Mouse (Mus musculus) forebrain, embryonic 14.5 days (tissue): ENCODE data around the gene Yy2. TPM values are rescaled to one million over a fixed set of nuclear protein-coding genes. Genes with fewer than 3 reads are reported as not detected.

Experiments
- ATAC-seq: fragments of 200-750 bp; cut with Nextera tagmentation; 2 replicates; pipeline ENCODE4 v1.8.0; 2017; ENCODE audit warnings: mild to moderate bottlenecking, moderate library complexity
- DNase-seq: peaks from one replicate; pipeline ENCODE4 v3.0.0-alpha.2; 2015; ENCODE audit warnings: low spot score
- H3K27ac ChIP-seq: fragments of 300-500 bp; sonication (generic); 2 replicates; pipeline ENCODE4 v1.5.1; 2014; ENCODE audit warnings: low read depth, mild to moderate bottlenecking, control low read depth, low read length, moderate library complexity
- H3K27me3 ChIP-seq: fragments of 300-500 bp; sonication (generic); replicated peaks from 2 replicates; pipeline ENCODE4 v1.6.1; 2014; ENCODE audit warnings: low read length, control low read depth, mixed read lengths; ENCODE audit not compliant: control insufficient read depth, insufficient read depth
- H3K36me3 ChIP-seq: fragments of 300-500 bp; sonication (generic); 2 replicates; pipeline ENCODE4 v1.6.1; 2014; ENCODE audit warnings: low read length, control low read depth; ENCODE audit not compliant: control insufficient read depth, insufficient read depth
- H3K4me1 ChIP-seq: fragments of 300-500 bp; sonication (generic); 2 replicates; pipeline ENCODE4 v1.6.1; 2014; ENCODE audit warnings: antibody characterized with exemption, low read length, control low read depth; ENCODE audit not compliant: control insufficient read depth, insufficient read depth
- H3K4me2 ChIP-seq: fragments of 300-500 bp; sonication (generic); 2 replicates; pipeline ENCODE4 v1.6.1; 2014; ENCODE audit warnings: mild to moderate bottlenecking, control low read depth, low read length
- H3K4me3 ChIP-seq: fragments of 300-500 bp; sonication (generic); 2 replicates; pipeline ENCODE4 v1.5.1; 2014; ENCODE audit warnings: low read depth, low read length, control low read depth
- H3K9ac ChIP-seq: fragments of 300-500 bp; sonication (generic); 2 replicates; pipeline ENCODE4 v1.6.1; 2014; ENCODE audit warnings: mild to moderate bottlenecking, low read length, control low read depth, moderate library complexity
- H3K9me3 ChIP-seq: fragments of 300-500 bp; sonication (generic); replicated peaks from 2 replicates; pipeline ENCODE4 v1.6.1; 2016; ENCODE audit warnings: low read length, control low read depth, mixed read lengths; ENCODE audit not compliant: control insufficient read depth
- WGBS: fragments of 180-500 bp; shearing (Covaris S2); extraction: QIAGEN DNeasy Blood & Tissue Kit; methylation state at CpG from one replicate; pipeline ENCODE4 v1.1.7; 2014; 5-methylcytosine and 5-hydroxymethylcytosine counted together
- polyA plus RNA-seq: library from polyadenylated mRNA; unstranded; fragments of >200 nt; fragmentation: Nextera tagmentation; extraction: Ambion mirVana; gene quantifications from 2 replicates; pipeline ENCODE4 v1.2.1, GENCODE M21; 2014

Yy2 gene
- polyA plus RNA-seq, 1 experiment from 2014 or later, result 2.7 TPM

DNA sequence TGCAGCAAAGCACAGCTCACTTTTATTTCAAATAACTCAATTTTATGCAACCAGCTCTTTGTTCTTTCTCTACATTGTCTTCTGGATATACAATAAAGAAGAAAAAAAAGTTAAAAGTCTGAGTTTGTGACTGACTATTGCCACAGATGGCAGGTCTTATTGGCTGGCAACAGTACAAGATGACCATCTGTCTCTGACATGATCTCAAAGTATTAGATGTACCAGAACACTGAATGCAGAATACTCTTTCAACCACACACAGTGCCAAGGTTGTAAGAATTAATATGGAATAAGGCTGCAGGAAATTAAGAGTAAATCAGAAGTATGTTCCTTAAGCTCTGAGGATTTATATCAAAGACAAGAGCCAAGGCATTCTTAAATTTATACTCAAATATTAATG lies 17.6 kb upstream of the Yy2 start:
- no peak overlapping the region for H3K9ac ChIP-seq
- no peaks in the 10 kb centered on the region for H3K27me3 ChIP-seq
- DNase-seq (peak; percentile 39), ATAC-seq (peak; percentile 78)
- no peaks in the 10 kb centered on the region for H3K4me1 ChIP-seq
- no peaks in the 10 kb centered on the region for H3K9me3 ChIP-seq
- no peak overlapping the region for H3K4me3 ChIP-seq
- peak overlapping the region; percentile 33 for H3K27ac ChIP-seq
- H3K4me2 ChIP-seq, result no peak overlapping the region
- no peaks in the 10 kb centered on the region for H3K36me3 ChIP-seq

DNA sequence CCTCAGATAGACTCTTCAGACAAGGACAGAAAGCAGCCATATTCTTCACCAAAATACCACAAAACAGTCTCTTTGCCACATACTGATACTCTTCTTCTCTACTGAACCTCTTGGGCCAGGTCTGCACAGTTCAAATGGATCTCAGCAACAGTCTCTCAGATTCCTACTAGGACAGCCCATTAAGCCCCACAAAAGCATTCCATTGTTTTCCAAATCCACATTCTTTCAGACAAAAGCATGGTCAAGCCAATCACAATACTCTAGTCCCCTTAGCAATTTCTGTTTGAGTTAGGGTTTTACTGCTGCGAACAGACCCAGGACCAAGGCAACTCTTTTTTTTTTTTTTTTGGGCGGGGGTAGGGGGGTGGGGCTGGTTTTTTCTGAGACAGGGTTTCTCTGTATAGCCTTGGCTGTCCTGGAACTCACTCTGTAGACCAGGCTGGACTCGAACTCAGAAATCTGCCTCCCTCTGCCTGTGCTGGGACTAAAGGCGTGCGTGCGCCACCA lies 10.4 kb upstream of the Yy2 start:
- no peak for DNase-seq
- 71% methylated on average over 6 of the region's 6 CpGs for WGBS

GRCm38 (mm10) chrX:157574683-157575082 lies 5.9 kb upstream of the Yy2 start:
- WGBS, result 84% methylated on average over 2 of the region's 2 CpGs
- Histone ChIP-seq H3K9ac (no peak overlapping the region), H3K4me3 (no peak overlapping the region), H3K27me3 (no peaks in the 10 kb centered on the region), H3K9me3 (no peaks in the 10 kb centered on the region), H3K27ac (no peak overlapping the region), H3K4me1 (no peaks in the 10 kb centered on the region), H3K4me2 (no peak overlapping the region), H3K36me3 (no peaks in the 10 kb centered on the region; the same call in 1 of the 2 replicates)
- DNase-seq (no peak), ATAC-seq (no peak)

More for the DNA sequence above, 10.4 kb upstream of the Yy2 start:
- H3K4me2 ChIP-seq, result no peak overlapping the region
- H3K9ac ChIP-seq, result no peak overlapping the region
- no peaks in the 10 kb centered on the region for H3K9me3 ChIP-seq
- ATAC-seq, result no peak
- H3K27ac ChIP-seq, result no peak overlapping the region
- H3K27me3 ChIP-seq, result no peaks in the 10 kb centered on the region
- H3K4me3 ChIP-seq, result no peak overlapping the region
- no peaks in the 10 kb centered on the region for H3K4me1 ChIP-seq
- no peaks in the 10 kb centered on the region for H3K36me3 ChIP-seq

GRCm38 (mm10) chrX:157563794-157564193 lies 5.0 kb downstream of the Yy2 start:
- Histone ChIP-seq H3K4me3 (no peak overlapping the region), H3K9me3 (no peaks in the 10 kb centered on the region), H3K27me3 (no peaks in the 10 kb centered on the region), H3K27ac (no peak overlapping the region), H3K9ac (no peak overlapping the region), H3K4me1 (no peaks in the 10 kb centered on the region), H3K36me3 (peaks cover 12% of the 10 kb centered on the region), H3K4me2 (no peak overlapping the region)
- no peak for DNase-seq
- WGBS, result 80% methylated on average over 10 of the region's 10 CpGs
- ATAC-seq, result no peak

GRCm38 (mm10) chrX:157547082-157547481 lies 21.7 kb downstream of the Yy2 start:
- 27% methylated on average over 3 of the region's 3 CpGs for WGBS
- H3K36me3 ChIP-seq, result no peaks in the 10 kb centered on the region
- H3K27ac ChIP-seq, result no peak overlapping the region
- ATAC-seq (peak; percentile 71), DNase-seq (peak; percentile 37)
- H3K4me3 ChIP-seq, result no peak overlapping the region
- H3K27me3 ChIP-seq, result no peaks in the 10 kb centered on the region
- H3K9ac ChIP-seq, result no peak overlapping the region
- no peaks in the 10 kb centered on the region for H3K9me3 ChIP-seq
- H3K4me2 ChIP-seq, result no peak overlapping the region
- no peaks in the 10 kb centered on the region for H3K4me1 ChIP-seq

Other genes with a start within 250 kb of the Yy2 start
- 0.11 and 0.27 TPM in 2 replicates for gene Phex, start 153.7 kb downstream of the Yy2 start, polyA plus RNA-seq
- gene Sms, start 76.7 kb downstream of the Yy2 start, polyA plus RNA-seq, result 102 and 111 TPM in 2 replicates
- gene Mbtps2, start 29.7 kb upstream of the Yy2 start, polyA plus RNA-seq, result 27.9 and 30.6 TPM in 2 replicates
- gene Smpx, start 129.9 kb upstream of the Yy2 start, polyA plus RNA-seq, result not detected in 2 replicates
- gene Klhl34, start 249.4 kb upstream of the Yy2 start, polyA plus RNA-seq, result 1.2 TPM in 2 replicates